Mouse (Mus musculus) G1E (cell line): Measurements from ENCODE around the gene Samm50. TPM values are rescaled to one million over a fixed set of nuclear protein-coding genes. Genes with fewer than 3 reads are reported as not detected.

Source experiments
- ATAC-seq: 2 replicates; pipeline ENCODE4 v1.8.0; 2016; ENCODE audit warnings: mild to moderate bottlenecking; ENCODE audit not compliant: insufficient number of reproducible peaks, poor library complexity, low FRiP score, severe bottlenecking; ENCODE audit errors: extremely low read depth
- DNase-seq: peaks from one replicate; pipeline ENCODE4 v3.0.0; 2012; ENCODE audit warnings: low spot score
- H3K27me3 ChIP-seq: 2 replicates; pipeline ENCODE4 v1.6.1; 2012; ENCODE audit warnings: mild to moderate bottlenecking, low read length, inconsistent platforms; ENCODE audit not compliant: insufficient read depth
- H3K36me3 ChIP-seq: replicated peaks from 2 replicates; pipeline ENCODE3; 2012; ENCODE audit warnings: mild to moderate bottlenecking, inconsistent platforms
- H3K4me1 ChIP-seq: 2 replicates; pipeline ENCODE4 v1.6.1; 2012; ENCODE audit warnings: low read depth, low read length, inconsistent platforms, mixed read lengths; ENCODE audit not compliant: insufficient read depth
- H3K4me3 ChIP-seq: 2 replicates; pipeline ENCODE4 v1.5.1; 2012; ENCODE audit warnings: low read depth, mild to moderate bottlenecking, inconsistent platforms, low read length, moderate library complexity, mixed read lengths
- H3K9me3 ChIP-seq: replicated peaks from 2 replicates; pipeline ENCODE4 v1.6.1; 2012; ENCODE audit warnings: inconsistent platforms
- CTCF ChIP-seq: IDR thresholded peaks from 2 replicates; pipeline ENCODE4 v1.5.1; 2012; ENCODE audit warnings: low read depth, low read length, inconsistent platforms, mixed read lengths
- GATA1 ChIP-seq: IDR thresholded peaks from 2 replicates; pipeline ENCODE4 v1.6.1; 2012; ENCODE audit warnings: borderline replicate concordance, low read length, inconsistent platforms, mixed read lengths
- GATA2 ChIP-seq: IDR thresholded peaks from 2 replicates; pipeline ENCODE4 v1.6.1; 2012; ENCODE audit warnings: low read depth, low read length, inconsistent platforms, borderline replicate concordance
- POLR2AphosphoS5 ChIP-seq: IDR thresholded peaks from 2 replicates; pipeline ENCODE4 v1.6.1; 2012; ENCODE audit warnings: low read depth, low read length, inconsistent platforms; ENCODE audit not compliant: insufficient replicate concordance
- TAL1 ChIP-seq: conservative IDR thresholded peaks from 2 replicates; pipeline ENCODE4 v1.6.1; 2012; ENCODE audit warnings: low read depth, low read length, inconsistent platforms, mixed read lengths
- polyA plus RNA-seq: library from polyadenylated mRNA; stranded (reverse); fragments of >175 nt; gene quantifications from 2 replicates; pipeline ENCODE4 v1.2.3, GENCODE M21; 2012
- total RNA-seq, 2 experiments: library from RNA; stranded (forward) in 1 of 2; stranded (reverse) in 1 of 2; fragments of 200-1000 nt in 1 of 2; fragments of >200 nt in 1 of 2; fragmentation: Nextera tagmentation in 1 of 2; gene quantifications; 2 replicates each; pipeline ENCODE4 v1.2.3; 2014 to 2017

Samm50 gene
- total and polyA plus RNA-seq, 3 experiments, result 46.5 to 61.4 (median 51.2) TPM

GRCm38 (mm10) chr15:84213162-84213739 lies 21.2 kb downstream of the Samm50 start:
- Histone ChIP-seq H3K4me3 (no peak overlapping the region), H3K36me3 (peaks cover 85% of the 10 kb centered on the region), H3K4me1 (peaks cover 40% of the 10 kb centered on the region), H3K9me3 (no peaks in the 10 kb centered on the region), H3K27me3 (no peaks in the 10 kb centered on the region)
- ATAC-seq, result no peak
- TF ChIP-seq TAL1 (no peak), CTCF (no peak), GATA2 (no peak), POLR2AphosphoS5 (no peak)
- no peak for DNase-seq

- H3K27me3 ChIP-seq, result no peaks in the 10 kb centered on the region
- H3K36me3 ChIP-seq, result peaks cover 75% of the 10 kb centered on the region
- H3K4me3 ChIP-seq, result no peak overlapping the region
- DNase-seq (no peak), ATAC-seq (no peak)
- peaks cover 31% of the 10 kb centered on the region for H3K4me1 ChIP-seq
- no peaks in the 10 kb centered on the region for H3K9me3 ChIP-seq
- TF ChIP-seq POLR2AphosphoS5 (no peak), CTCF (no peak), GATA1 (no peak), GATA2 (no peak), TAL1 (no peak)
Observed at GRCm38 (mm10) chr15:84214476-84214875, 22.4 kb downstream of the Samm50 start.

GRCm38 (mm10) chr15:84215273-84215672 lies 23.2 kb downstream of the Samm50 start:
- no peak for DNase-seq
- H3K27me3 ChIP-seq, result no peaks in the 10 kb centered on the region
- no peak overlapping the region for H3K4me3 ChIP-seq
- no peak for ATAC-seq
- no peaks in the 10 kb centered on the region for H3K9me3 ChIP-seq
- H3K4me1 ChIP-seq, result peaks cover 23% of the 10 kb centered on the region
- TF ChIP-seq TAL1 (no peak), CTCF (no peak), GATA1 (no peak), GATA2 (no peak), POLR2AphosphoS5 (no peak)
- peaks cover 67% of the 10 kb centered on the region for H3K36me3 ChIP-seq

- TF ChIP-seq GATA2, result no peak
- TF ChIP-seq TAL1, result no peak
- no peak for TF ChIP-seq CTCF
- no peak for TF ChIP-seq GATA1
- no peak for TF ChIP-seq POLR2AphosphoS5
- DNase-seq (no peak), ATAC-seq (no peak)
- no peak overlapping the region for H3K4me3 ChIP-seq
- H3K9me3 ChIP-seq, result no peaks in the 10 kb centered on the region
- H3K4me1 ChIP-seq, result peaks cover 15% of the 10 kb centered on the region
- peaks cover 59% of the 10 kb centered on the region for H3K36me3 ChIP-seq
- H3K27me3 ChIP-seq, result no peaks in the 10 kb centered on the region
Observed at GRCm38 (mm10) chr15:84216026-84216425, 24.0 kb downstream of the Samm50 start.

- DNase-seq (no peak), ATAC-seq (no peak)
- Histone ChIP-seq H3K4me1 (peaks cover 10% of the 10 kb centered on the region), H3K9me3 (no peaks in the 10 kb centered on the region), H3K36me3 (peaks cover 54% of the 10 kb centered on the region), H3K27me3 (no peaks in the 10 kb centered on the region), H3K4me3 (no peak overlapping the region)
- TF ChIP-seq GATA2 (no peak), GATA1 (no peak), TAL1 (no peak), CTCF (no peak), POLR2AphosphoS5 (no peak)
Observed at GRCm38 (mm10) chr15:84216461-84217084, 24.5 kb downstream of the Samm50 start.

- no peak overlapping the region for H3K4me3 ChIP-seq
- ATAC-seq, result no peak
- no peaks in the 10 kb centered on the region for H3K27me3 ChIP-seq
- peaks cover 38% of the 10 kb centered on the region for H3K36me3 ChIP-seq
- TF ChIP-seq GATA2 (no peak), GATA1 (no peak), TAL1 (no peak)
- no peaks in the 10 kb centered on the region; the same call in 1 of the 2 replicates for H3K9me3 ChIP-seq
- no peak for DNase-seq
- H3K4me1 ChIP-seq, result peaks cover under 1% of the 10 kb centered on the region; the same call in 1 of the 2 replicates
Observed at GRCm38 (mm10) chr15:84217969-84218782, 26.1 kb downstream of the Samm50 start.
